Mouse (Mus musculus) thymus, postnatal 4 days (tissue): ENCODE data around the gene Myh7.
"Not testable (repeated sequence)": the region's sequence is repeated elsewhere in the genome, so short reads cannot be mapped to it uniquely, and the experiment has no call there.

Source experiments
- DNase-seq: peaks from one replicate; pipeline ENCODE4 v3.0.0; 2021

Gene Myh7

GRCm38 (mm10) chr14:54967874-54968273 lies 26.6 kb downstream of the Myh7 start:
- DNase-seq, result no peak

GRCm38 (mm10) chr14:54966320-54966977 lies 28.0 kb downstream of the Myh7 start, which contains the start of gene Myh6:
Gene Myh6 (minus strand): TSS chr14:54966927.
- DNase-seq, result no peak

DNA sequence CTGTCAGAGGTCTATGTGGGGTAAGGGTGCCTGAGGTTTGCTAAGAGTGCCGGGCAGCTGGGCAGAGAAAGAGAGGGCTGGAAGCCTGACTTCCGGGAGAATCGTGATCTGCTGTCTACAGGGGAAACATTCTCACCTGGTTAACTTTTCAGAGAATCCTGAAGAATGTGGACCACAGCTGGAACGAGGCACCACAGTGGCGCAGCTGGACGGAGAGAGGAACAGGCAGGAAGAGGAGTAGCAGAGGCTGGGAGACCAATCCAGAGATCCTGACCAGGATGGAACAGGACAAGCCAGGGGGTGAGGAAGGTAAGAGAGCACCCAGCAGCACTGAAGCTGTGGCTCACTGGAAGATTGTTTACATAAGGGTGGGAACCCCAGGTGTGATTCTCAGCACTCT lies 28.8 kb downstream of the Myh7 start:
- no peak for DNase-seq

GRCm38 (mm10) chr14:54965044-54965443 lies 29.4 kb downstream of the Myh7 start:
- no peak for DNase-seq

DNA sequence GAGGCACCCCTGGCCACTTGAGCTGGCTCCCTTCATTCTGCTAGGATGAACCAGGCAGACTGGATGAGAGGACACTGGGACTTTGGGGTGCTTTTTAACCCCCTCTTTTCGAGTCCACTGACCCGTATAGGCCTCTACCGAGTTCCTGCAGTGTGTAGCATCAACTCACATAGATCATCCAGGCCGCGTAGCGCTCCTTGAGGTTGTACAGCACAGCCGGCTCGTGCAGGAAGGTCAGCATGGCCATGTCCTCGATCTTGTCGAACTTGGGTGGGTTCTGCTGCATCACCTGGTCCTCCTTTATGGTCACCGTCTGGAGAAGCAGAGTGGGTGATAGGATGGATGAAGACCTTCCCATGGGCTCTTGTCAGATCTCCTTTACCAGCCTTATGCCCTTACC lies 30.7 kb downstream of the Myh7 start:
- no peak for DNase-seq

DNA sequence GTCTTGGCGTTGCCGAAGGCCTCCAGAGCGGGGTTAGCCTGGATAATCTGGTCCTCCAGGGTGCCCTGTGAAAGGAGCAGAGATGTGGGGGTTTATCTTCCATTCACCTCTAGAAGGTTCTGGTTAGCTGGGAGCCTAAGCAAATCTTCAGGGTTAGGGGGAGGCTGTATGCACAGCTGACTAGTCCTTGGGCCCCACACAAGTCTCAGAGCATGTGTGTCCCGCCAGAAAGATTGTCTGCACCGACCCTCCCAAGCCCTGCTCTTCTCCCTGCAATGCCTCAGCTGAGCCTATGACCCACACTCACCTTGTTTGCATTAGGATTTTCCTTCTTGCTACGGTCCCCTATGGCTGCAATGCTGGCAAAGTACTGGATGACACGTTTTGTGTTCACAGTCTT lies 31.7 kb downstream of the Myh7 start:
- no peak for DNase-seq

GRCm38 (mm10) chr14:54961487-54961886 lies 32.9 kb downstream of the Myh7 start:
- DNase-seq, result no peak

GRCm38 (mm10) chr14:54960769-54961168 lies 33.7 kb downstream of the Myh7 start:
- peak; percentile 44 for DNase-seq

DNA sequence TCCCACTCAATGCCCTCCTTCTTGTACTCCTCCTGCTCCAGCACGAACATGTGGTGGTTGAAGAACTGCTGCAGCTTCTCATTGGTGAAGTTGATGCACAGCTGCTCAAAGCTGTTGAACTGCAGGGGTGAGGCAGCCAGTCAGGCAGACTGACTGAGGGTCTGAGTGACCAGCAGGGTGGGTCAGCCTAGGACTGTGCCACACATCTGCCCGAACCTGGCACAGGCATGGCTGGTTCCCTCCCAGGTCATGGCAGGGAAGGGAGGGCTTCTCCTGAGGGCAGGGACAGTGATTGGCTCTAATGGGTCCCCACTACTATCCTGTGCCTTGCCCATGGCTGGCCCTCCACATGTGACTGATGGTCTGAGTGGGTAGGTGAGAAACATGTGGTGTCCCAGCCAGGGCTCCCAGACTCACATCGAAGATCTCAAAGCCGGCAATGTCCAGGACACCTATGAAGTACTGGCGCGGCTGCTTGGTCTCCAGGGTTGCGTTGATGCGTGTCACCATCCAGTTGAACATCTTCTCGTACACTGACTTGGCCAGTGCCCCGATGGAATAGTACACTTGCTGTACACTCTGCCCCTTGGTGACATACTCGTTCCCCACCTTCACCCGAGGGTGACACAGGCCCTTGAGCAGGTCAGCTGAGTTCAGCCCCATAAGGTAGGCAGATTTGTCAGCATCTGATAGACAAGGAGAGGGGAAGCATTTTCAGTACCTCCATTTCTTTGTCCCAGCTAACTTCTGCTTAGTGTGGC lies 34.4 kb downstream of the Myh7 start:
- not testable (repeated sequence) for DNase-seq

DNA sequence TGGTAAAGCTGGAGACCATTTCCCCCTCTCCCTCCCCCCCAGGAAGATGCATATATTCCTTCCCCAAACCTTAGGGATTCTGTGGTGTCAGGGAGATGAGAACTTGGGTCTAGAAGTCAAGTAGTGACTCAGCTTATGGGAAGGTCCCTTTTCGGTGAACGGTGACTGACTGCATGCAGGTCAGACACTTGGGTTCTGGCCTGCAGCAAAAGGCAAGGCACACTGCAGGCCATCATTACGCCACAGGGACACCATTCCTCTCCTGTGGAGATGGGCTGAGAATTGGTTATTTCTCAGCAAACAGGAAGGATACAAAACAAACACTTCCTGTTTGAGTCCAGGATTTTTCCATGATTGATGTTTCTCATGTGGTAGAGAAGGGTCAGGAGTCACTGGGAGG lies 35.2 kb downstream of the Myh7 start:
- DNase-seq, result no peak

DNA sequence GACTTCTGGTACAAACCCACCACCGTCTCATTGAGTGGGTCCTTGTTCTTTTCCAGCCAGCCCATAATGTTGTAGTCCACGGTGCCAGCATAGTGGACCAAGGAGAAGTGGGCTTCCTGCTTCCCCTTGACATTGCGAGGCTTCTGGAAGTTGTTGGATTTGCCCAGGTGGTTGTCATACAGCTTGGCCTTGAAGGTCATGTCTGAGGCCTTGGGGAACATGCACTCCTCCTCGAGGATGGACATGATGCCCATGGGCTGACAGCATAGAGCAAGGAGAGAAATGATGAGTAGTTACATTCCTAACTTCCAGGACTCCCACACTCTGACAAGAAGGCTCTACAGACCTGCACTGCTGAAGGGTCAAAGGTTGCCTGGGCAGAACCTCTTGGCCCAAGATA lies 35.9 kb downstream of the Myh7 start:
- no peak for DNase-seq

DNA sequence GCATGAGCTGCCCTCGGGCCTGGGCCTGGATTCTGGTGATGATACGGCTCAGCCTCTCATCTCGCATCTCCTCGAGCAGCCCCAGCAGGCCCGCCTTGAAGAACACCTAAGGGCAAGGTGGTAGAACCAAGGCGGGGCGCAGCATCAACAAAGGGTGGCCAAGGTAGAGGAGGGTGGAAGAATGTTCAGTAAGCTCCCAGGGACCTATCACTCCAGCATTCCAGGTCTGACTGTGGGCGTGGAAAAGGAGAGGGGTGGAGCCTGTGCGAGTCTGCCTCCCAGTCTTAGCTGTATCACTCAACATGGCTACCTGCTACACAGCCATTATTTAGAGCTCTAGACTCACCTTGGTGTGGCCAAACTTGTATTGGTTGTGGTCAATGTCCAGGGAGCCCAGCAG lies 37.9 kb downstream of the Myh7 start:
- DNase-seq, result no peak

DNA sequence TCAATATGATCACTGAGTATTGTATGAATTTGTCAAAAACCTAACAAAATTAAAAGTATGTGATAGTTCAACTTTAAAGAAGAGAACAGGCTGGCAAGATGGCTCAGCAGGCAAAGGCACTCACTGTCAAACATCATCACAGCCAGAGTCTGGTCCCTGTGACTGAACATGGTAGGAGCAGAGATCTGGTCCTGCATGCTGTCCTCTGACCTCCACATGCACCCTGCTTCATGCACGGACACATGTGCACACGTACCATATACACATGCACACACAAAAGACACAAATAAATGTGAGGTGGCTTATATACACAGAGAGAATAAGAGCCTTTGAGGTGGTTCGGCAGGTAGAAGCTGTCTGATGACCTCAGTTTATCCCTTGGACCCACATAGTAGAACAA lies 38.9 kb downstream of the Myh7 start:
- DNase-seq, result no peak

DNA sequence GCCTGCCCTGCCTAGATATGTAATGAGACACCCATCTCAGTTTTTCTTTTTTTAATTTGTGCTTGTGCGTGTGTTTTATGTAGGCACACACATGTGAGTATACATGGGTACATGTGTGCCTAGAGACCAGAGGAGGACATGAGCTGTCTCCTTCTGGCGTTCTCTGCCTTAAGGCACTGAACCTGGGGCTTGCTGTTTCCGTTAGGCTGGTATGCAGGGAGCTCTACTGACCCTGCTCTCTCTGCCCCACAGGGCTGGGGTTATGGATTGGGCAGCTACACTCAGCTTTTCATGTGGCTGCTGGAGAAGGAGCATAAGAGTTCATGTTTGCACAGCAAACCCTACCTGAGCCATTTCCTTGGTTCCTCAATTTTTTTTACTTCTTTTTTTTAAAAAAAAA lies 40.0 kb downstream of the Myh7 start:
- no peak for DNase-seq

DNA sequence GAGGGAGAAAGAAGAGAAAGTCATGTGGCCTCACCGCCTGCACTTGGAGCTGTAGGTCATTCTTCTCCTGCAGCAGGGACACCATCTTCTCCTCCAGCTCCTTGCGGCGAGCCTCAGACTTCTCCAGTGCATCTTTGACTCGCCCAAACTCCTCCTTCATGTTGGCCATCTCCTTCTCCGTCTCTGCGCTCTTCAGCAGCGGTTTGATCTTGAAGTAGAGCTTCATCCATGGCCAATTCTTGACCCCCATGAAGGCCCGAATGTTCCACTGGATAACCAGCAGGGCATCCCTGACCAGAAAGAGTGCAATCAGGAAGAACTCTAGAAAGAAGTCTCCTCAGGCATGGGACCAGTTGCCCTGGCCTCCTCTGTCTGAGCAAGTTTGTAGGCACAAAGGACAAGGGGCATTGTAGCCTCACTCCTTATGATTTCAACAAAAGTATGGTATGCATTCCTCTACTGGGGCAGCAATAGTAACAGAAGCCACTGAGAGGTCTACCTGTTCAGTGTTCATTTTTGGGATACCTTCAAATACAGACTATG lies 40.7 kb downstream of the Myh7 start:
- no peak for DNase-seq

DNA sequence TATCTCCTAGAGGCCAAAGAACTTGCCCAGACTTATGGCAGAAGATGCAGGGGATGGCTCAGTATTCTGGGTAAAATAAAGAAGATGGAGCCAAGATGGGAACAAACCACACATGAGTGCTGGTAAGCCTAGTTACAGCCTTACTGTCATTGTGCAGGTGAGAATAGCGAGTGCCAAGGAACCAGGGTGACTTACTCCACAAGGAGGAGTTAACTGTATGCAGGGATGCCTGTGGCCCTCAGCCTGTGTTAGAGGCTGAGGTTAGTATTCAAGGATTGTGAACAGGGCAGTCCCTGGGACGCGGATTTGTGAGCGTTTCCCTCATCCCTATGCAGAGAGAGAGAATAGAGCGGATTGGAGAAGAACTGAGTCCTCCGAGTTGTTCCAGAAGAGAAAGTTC lies 42.8 kb downstream of the Myh7 start:
- no peak for DNase-seq

DNA sequence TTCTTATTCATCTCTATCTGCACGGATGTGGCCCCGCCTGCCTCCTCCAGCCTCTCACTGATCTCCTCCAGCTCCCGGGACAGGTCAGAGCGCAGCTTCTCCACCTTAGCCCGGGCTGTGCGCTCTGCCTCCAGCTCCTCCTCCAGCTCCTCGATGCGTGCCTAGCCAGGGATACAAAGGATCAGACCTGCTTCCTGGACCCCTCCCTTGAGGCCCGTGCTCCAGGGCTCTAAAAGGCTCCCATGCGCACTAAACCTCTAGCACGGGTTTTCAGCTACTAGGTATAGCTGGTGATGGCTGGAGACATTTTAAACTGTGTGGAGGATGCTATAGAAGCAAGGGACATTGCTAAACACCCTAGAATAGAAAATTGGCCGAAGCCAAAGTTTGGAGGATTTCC lies 43.9 kb downstream of the Myh7 start:
- no peak for DNase-seq

DNA sequence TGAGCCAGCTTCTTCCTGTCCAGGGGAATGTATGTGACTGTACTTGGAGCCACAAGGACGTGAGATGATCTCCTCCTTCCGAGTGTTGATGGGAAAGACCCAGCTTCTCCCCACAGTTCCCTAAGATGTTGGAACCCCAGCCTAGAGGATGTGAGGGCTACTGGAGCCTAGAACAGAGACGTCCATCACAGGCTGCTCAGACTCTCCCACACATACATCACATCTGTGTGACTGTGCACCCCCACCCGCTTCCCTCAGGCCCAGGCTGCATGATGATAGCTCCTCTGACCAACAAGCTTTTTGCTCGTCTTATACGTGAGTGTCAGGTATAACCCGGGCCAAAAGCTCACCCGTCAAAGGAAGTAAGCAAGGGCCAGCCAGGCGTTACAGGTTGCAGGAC lies 45.6 kb downstream of the Myh7 start:
- no peak for DNase-seq

GRCm38 (mm10) chr14:54947008-54947407 lies 47.4 kb downstream of the Myh7 start:
- not testable (repeated sequence) for DNase-seq

- DNase-seq, result no peak
Observed at GRCm38 (mm10) chr14:54945975-54946704, 48.3 kb downstream of the Myh7 start.

- DNase-seq, result no peak
Observed at GRCm38 (mm10) chr14:54944939-54945338, 49.5 kb downstream of the Myh7 start.

DNA sequence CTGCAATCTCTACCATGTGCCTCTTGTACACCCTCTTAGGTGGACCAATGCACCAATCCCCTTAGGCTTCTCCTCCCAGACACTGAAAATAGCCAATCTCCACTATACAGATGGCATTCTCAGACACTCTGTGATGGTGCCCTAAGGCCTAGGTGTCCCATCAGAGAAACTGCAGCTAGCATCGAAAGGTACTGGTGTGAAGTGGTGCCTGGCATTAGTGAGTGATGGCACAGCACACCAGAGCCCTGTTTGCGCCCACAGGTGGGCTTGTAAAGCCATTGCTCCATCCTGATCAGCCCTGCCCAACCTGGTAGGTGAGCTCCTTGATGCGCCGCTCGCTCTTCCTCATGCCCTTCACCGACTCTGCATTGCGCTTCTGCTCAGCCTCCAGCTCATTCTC lies 50.5 kb downstream of the Myh7 start:
- no peak for DNase-seq

- DNase-seq, result no peak
Observed at GRCm38 (mm10) chr14:54942479-54942878, 51.9 kb downstream of the Myh7 start.
